Mouse (Mus musculus): ENCODE data around the gene Pecr. TPM values are rescaled to one million over a fixed set of nuclear protein-coding genes. Genes with fewer than 3 reads are reported as not detected.
A peak's percentile ranks its signal among the peaks of the same experiment; 100 is the strongest.

The Pecr gene
- 9.7 and 11.2 TPM in 2 replicates for polyA plus RNA-seq (2015; fragmentation: Nextera tagmentation; extraction: Ambion mirVana)

GRCm38 (mm10) chr1:72283992-72284485, at the start of gene Pecr, which contains the start of gene Tmem169:
TSS of gene Pecr (minus strand) at chr1:72284314.
TSS of gene Tmem169 (plus strand) at chr1:72284369.
- H3K9ac ChIP-seq (replicated peaks; ENCODE audit: low read depth, low read length): peak within 1 kb of the TSS; percentile 68
- WGBS: 0% methylated on average over 30 of the region's 30 CpGs
- H3K36me3 ChIP-seq (ENCODE audit: control insufficient read depth, insufficient read depth): no peaks in the 10 kb centered on the region
- H3K4me1 ChIP-seq (replicated peaks; ENCODE audit: control insufficient read depth, insufficient read depth, low read length): peaks cover 29% of the 10 kb centered on the region
- no peaks in the 10 kb centered on the region for H3K27me3 ChIP-seq (replicated peaks; ENCODE audit: control insufficient read depth, insufficient read depth, low read length)
- peak within 1 kb of the TSS; percentile 60 for H3K4me3 ChIP-seq (replicated peaks; ENCODE audit: low read length)
- H3K9me3 ChIP-seq (ENCODE audit: control insufficient read depth, low read length): no peaks in the 10 kb centered on the region
- peak within 1 kb of the TSS; percentile 77 for H3K27ac ChIP-seq (ENCODE audit: low read length)
- peak within 1 kb of the TSS; percentile 94 for H3K4me2 ChIP-seq (ENCODE audit: low read length)
- ATAC-seq: peak; percentile 98

DNA sequence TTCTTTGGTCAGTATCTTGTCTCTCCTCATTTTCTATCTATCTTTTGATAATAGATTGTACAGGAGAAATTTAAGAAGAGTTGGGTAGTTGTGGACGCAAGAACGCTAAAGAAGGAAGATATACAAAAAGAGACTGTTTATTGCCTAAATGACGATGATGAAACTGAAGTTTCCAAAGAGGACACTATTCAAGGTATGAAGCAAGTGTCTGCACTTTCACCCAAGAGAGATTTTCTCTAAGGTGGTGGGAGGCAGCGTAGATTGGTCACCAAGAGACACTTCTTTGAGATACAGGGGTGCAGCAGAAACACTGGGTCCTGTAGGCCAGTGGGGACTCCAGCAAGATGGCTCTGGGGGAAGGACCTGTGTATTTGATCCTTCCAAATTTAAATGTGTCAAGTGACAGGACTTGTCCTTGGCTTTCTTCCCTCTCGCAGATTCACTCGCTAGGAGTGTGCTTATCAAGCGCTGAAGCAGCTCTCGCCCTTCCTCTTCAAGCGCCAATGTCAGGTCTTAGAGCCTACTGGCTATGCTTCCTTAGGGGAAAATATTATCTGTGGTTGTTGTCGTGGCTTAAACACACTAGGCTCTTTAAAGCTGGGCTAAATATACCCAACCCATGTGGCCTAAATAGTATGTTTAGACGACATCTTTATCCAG, 42.2 kb upstream of the Pecr start:
- no peaks in the 10 kb centered on the region for H3K27me3 ChIP-seq (replicated peaks; ENCODE audit: control insufficient read depth, insufficient read depth, low read length)
- H3K9ac ChIP-seq (replicated peaks; ENCODE audit: low read depth, low read length): no peak overlapping the region
- WGBS: 93% methylated on average over 11 of the region's 11 CpGs
- H3K4me3 ChIP-seq (replicated peaks; ENCODE audit: low read length): no peak overlapping the region
- H3K9me3 ChIP-seq (ENCODE audit: control insufficient read depth, low read length): no peaks in the 10 kb centered on the region
- ATAC-seq: no peak
- no peak overlapping the region for H3K27ac ChIP-seq (ENCODE audit: low read length)
- no peaks in the 10 kb centered on the region for H3K4me1 ChIP-seq (replicated peaks; ENCODE audit: control insufficient read depth, insufficient read depth, low read length)
- H3K36me3 ChIP-seq (ENCODE audit: control insufficient read depth, insufficient read depth): peaks cover 5% of the 10 kb centered on the region; the same call in 1 of the 2 replicates
- H3K4me2 ChIP-seq (ENCODE audit: low read length): no peak overlapping the region

DNA sequence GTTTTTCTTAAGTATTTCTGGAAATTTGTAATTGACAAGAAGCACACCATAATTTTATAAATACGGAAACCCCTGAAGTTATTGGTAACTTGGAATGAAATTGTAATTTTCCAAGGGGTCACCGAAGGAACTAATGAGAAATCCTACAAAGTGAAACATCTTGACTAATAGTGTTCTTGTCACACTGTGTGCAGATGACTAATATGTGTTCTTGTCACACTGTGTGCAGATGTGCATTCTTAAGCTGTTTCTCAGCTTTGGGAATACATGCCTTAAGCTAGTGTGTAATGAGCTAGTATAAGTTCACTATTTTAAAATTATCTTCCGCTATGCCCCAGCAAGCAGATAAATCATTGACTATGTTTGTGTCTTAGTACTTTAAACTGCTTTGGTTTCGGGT, 39.1 kb upstream of the Pecr start:
- Histone ChIP-seq H3K27me3 (replicated peaks; ENCODE audit: control insufficient read depth, insufficient read depth, low read length) (no peaks in the 10 kb centered on the region), H3K9ac (replicated peaks; ENCODE audit: low read depth, low read length) (no peak overlapping the region), H3K27ac (ENCODE audit: low read length) (no peak overlapping the region), H3K4me2 (ENCODE audit: low read length) (no peak overlapping the region), H3K9me3 (ENCODE audit: control insufficient read depth, low read length) (no peaks in the 10 kb centered on the region), H3K36me3 (ENCODE audit: control insufficient read depth, insufficient read depth) (peaks cover 7% of the 10 kb centered on the region), H3K4me1 (replicated peaks; ENCODE audit: control insufficient read depth, insufficient read depth, low read length) (no peaks in the 10 kb centered on the region), H3K4me3 (replicated peaks; ENCODE audit: low read length) (no peak overlapping the region)
- 99% methylated on average over 4 of the region's 4 CpGs for WGBS
- ATAC-seq: no peak

- H3K27me3 ChIP-seq (replicated peaks; ENCODE audit: control insufficient read depth, insufficient read depth, low read length): no peaks in the 10 kb centered on the region
- no peak overlapping the region for H3K4me3 ChIP-seq (replicated peaks; ENCODE audit: low read length)
- H3K36me3 ChIP-seq (ENCODE audit: control insufficient read depth, insufficient read depth): peaks cover 4% of the 10 kb centered on the region
- no peak overlapping the region for H3K9ac ChIP-seq (replicated peaks; ENCODE audit: low read depth, low read length)
- no peak for ATAC-seq
- H3K27ac ChIP-seq (ENCODE audit: low read length): no peak overlapping the region
- no peak overlapping the region for H3K4me2 ChIP-seq (ENCODE audit: low read length)
- H3K9me3 ChIP-seq (ENCODE audit: control insufficient read depth, low read length): no peaks in the 10 kb centered on the region
- no peaks in the 10 kb centered on the region for H3K4me1 ChIP-seq (replicated peaks; ENCODE audit: control insufficient read depth, insufficient read depth, low read length)
- WGBS: 92% methylated on average over 5 of the region's 5 CpGs
These were observed 36.6 kb upstream of the Pecr start for GRCm38 (mm10) chr1:72320759-72321158.

DNA sequence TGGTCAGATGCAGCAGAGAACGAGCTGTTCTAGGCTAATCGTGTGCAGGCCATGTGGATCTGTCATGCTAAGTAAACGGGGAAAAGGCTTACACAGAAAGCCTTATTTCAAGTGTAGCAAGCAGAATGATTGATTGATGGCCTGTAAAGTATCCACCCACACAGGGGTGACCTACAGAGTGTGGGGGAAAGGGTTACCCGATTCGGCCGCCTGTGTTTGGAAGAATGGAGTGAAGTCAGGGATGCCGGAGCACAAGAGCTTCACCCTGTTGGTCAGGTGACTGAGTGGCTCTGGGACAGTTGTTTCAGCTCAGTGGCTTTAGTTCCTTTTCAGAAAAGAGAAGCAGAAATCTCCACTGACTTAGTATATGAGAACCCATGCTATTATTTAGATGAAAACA, 32.8 kb upstream of the Pecr start:
- ATAC-seq: no peak
- Histone ChIP-seq H3K4me1 (replicated peaks; ENCODE audit: control insufficient read depth, insufficient read depth, low read length) (no peaks in the 10 kb centered on the region), H3K4me2 (ENCODE audit: low read length) (no peak overlapping the region), H3K9ac (replicated peaks; ENCODE audit: low read depth, low read length) (no peak overlapping the region), H3K4me3 (replicated peaks; ENCODE audit: low read length) (no peak overlapping the region), H3K36me3 (ENCODE audit: control insufficient read depth, insufficient read depth) (peaks cover 4% of the 10 kb centered on the region), H3K27me3 (replicated peaks; ENCODE audit: control insufficient read depth, insufficient read depth, low read length) (no peaks in the 10 kb centered on the region), H3K9me3 (ENCODE audit: control insufficient read depth, low read length) (no peaks in the 10 kb centered on the region), H3K27ac (ENCODE audit: low read length) (no peak overlapping the region)
- WGBS: 78% methylated on average over 7 of the region's 7 CpGs

DNA sequence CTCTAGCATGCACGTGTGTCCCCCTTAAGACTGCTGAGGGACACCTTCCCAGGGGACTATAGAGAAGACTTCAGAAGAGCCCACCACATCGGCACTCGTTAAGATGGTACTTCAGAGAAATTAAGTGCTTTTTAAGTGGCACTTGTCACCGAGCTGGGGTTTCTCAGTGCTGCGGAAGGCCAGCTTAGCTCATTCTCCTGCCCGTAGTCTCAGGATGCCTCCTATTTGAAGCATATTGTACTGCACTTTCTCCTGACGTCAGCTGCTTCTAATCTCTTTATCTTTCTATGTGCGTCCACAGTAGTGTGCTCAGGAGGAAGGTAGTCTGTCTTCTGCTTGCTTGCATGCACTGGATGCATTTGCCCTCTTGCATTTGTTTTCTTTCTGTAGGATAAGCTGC, 32.3 kb upstream of the Pecr start:
- ATAC-seq: no peak
- peaks cover 4% of the 10 kb centered on the region for H3K36me3 ChIP-seq (ENCODE audit: control insufficient read depth, insufficient read depth)
- no peaks in the 10 kb centered on the region for H3K4me1 ChIP-seq (replicated peaks; ENCODE audit: control insufficient read depth, insufficient read depth, low read length)
- H3K4me2 ChIP-seq (ENCODE audit: low read length): no peak overlapping the region
- WGBS: 55% methylated on average over 8 of the region's 8 CpGs
- no peak overlapping the region for H3K4me3 ChIP-seq (replicated peaks; ENCODE audit: low read length)
- H3K9ac ChIP-seq (replicated peaks; ENCODE audit: low read depth, low read length): no peak overlapping the region
- H3K27ac ChIP-seq (ENCODE audit: low read length): no peak overlapping the region
- H3K27me3 ChIP-seq (replicated peaks; ENCODE audit: control insufficient read depth, insufficient read depth, low read length): no peaks in the 10 kb centered on the region
- no peaks in the 10 kb centered on the region for H3K9me3 ChIP-seq (ENCODE audit: control insufficient read depth, low read length)

DNA sequence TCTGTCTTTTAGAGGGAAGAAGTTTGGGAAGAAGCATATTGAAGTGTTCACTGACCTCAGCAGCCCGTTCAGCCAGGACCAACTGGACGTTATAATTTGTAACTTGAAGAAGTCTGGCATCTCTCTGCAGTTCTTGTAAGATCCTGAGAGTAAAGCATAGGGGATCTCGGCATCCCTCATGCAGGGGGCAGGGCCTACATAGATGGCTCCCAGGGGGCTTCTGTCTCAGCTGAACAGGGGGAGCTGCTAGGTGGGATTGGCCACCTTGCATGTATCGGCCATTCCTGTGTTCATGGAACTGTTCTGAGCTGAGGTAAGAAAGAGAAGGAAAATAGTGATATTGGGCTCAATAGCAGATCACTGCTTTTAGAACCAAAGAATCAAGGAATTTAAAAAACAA, 31.3 kb upstream of the Pecr start:
- H3K27ac ChIP-seq (ENCODE audit: low read length): no peak overlapping the region
- 94% methylated on average over 4 of the region's 4 CpGs for WGBS
- H3K4me1 ChIP-seq (replicated peaks; ENCODE audit: control insufficient read depth, insufficient read depth, low read length): no peaks in the 10 kb centered on the region
- no peaks in the 10 kb centered on the region for H3K9me3 ChIP-seq (ENCODE audit: control insufficient read depth, low read length)
- no peak overlapping the region for H3K4me3 ChIP-seq (replicated peaks; ENCODE audit: low read length)
- H3K4me2 ChIP-seq (ENCODE audit: low read length): no peak overlapping the region
- H3K36me3 ChIP-seq (ENCODE audit: control insufficient read depth, insufficient read depth): no peaks in the 10 kb centered on the region; the same call in 1 of the 2 replicates
- no peak overlapping the region for H3K9ac ChIP-seq (replicated peaks; ENCODE audit: low read depth, low read length)
- no peak for ATAC-seq
- no peaks in the 10 kb centered on the region for H3K27me3 ChIP-seq (replicated peaks; ENCODE audit: control insufficient read depth, insufficient read depth, low read length)

DNA sequence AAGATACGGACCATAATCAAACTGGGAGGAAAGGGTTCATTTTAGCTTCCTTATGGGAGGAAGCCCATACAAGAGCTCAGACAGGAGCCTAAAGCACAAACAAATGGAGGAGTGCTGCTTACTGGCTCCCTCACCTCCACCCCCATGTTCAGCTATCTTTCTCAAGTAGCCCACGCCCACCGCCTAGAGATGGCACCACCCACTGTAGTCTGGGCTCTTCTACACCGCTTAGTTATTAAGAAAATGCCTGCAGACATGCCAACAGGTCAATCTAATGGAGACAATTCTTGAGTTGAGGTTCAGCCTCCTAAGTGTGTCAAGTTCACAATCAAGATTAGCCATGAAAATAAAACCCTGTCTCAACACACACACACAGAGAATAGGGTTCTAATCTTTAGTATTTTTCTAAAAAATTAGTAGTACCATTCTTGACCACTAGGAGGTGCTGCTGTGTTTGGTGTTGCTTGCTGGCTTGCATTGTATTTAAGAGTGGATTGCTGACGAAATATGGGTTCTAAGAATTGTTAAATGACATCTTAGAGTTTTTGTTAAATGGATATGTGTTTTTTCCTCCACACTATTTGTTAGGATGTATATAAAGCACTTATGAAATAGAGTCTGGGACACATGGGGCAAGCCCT, 29.4 kb upstream of the Pecr start:
- no peaks in the 10 kb centered on the region for H3K9me3 ChIP-seq (ENCODE audit: control insufficient read depth, low read length)
- H3K36me3 ChIP-seq (ENCODE audit: control insufficient read depth, insufficient read depth): no peaks in the 10 kb centered on the region; the same call in 1 of the 2 replicates
- WGBS: 70% methylated on average over 5 of the region's 5 CpGs
- peaks cover 3% of the 10 kb centered on the region; the same call in 1 of the 2 replicates for H3K4me1 ChIP-seq (replicated peaks; ENCODE audit: control insufficient read depth, insufficient read depth, low read length)
- H3K27ac ChIP-seq (ENCODE audit: low read length): no peak overlapping the region
- no peak overlapping the region for H3K4me3 ChIP-seq (replicated peaks; ENCODE audit: low read length)
- no peak overlapping the region for H3K9ac ChIP-seq (replicated peaks; ENCODE audit: low read depth, low read length)
- ATAC-seq: peak; percentile 49; the same call in 1 of the 2 replicates
- H3K4me2 ChIP-seq (ENCODE audit: low read length): no peak overlapping the region
- no peaks in the 10 kb centered on the region for H3K27me3 ChIP-seq (replicated peaks; ENCODE audit: control insufficient read depth, insufficient read depth, low read length)

DNA sequence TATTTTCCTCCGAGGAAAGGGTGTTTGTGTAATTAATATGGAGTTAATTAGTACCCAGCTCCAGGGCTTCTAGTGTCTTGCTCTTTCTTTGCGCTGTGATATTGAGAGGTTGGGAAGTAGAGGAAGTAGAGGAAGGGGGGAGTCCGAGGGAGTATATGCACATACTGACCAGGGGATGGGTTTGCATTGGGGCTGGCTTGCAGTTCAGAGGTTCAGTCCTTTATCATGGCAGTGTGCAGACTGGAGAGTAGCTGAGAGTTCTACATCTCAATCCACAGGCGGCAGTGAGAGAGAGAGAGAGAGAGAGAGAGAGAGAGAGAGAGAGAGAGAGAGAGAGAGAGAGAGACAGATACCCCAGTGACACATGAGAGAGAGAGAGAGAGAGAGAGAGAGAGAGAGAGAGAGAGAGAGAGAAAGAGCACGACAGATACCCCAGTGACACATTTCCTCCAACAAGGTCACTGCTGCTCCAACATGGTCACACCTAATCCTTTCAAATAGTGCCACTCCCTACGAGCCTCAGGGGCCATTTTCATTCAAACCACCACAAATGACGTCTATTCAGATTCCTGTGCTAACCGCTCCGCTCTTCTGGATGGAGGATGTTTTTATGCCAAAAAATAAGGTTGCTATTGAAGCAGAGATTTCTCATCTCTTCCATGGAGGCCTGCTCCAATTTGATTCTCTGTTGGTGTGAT, 28.7 kb upstream of the Pecr start:
- H3K27me3 ChIP-seq (replicated peaks; ENCODE audit: control insufficient read depth, insufficient read depth, low read length): no peaks in the 10 kb centered on the region
- H3K9ac ChIP-seq (replicated peaks; ENCODE audit: low read depth, low read length): no peak overlapping the region
- no peak overlapping the region for H3K4me3 ChIP-seq (replicated peaks; ENCODE audit: low read length)
- no peak for ATAC-seq
- no peak overlapping the region for H3K4me2 ChIP-seq (ENCODE audit: low read length)
- WGBS: 84% methylated on average over 9 of the region's 9 CpGs
- H3K27ac ChIP-seq (ENCODE audit: low read length): no peak overlapping the region
- no peaks in the 10 kb centered on the region; the same call in 1 of the 2 replicates for H3K36me3 ChIP-seq (ENCODE audit: control insufficient read depth, insufficient read depth)
- H3K9me3 ChIP-seq (ENCODE audit: control insufficient read depth, low read length): no peaks in the 10 kb centered on the region
- peaks cover 9% of the 10 kb centered on the region for H3K4me1 ChIP-seq (replicated peaks; ENCODE audit: control insufficient read depth, insufficient read depth, low read length)
